Mouse (Mus musculus) olfactory bulb, adult 2 months (tissue): ENCODE data around the gene Eif4e1b.

Source experiments
- CTCF ChIP-seq: fragments of 200-500 bp; IDR thresholded peaks from 2 replicates; pipeline ENCODE4 v1.5.1; 2012; ENCODE audit warnings: low read depth, mild to moderate bottlenecking, low read length, moderate library complexity; ENCODE audit not compliant: insufficient read depth
- POLR2A ChIP-seq: fragments of 200-500 bp; IDR thresholded peaks from 2 replicates; pipeline ENCODE4 v1.6.1; 2012; ENCODE audit warnings: mild to moderate bottlenecking, low read depth, low read length, moderate library complexity; ENCODE audit not compliant: insufficient read depth

DNA sequence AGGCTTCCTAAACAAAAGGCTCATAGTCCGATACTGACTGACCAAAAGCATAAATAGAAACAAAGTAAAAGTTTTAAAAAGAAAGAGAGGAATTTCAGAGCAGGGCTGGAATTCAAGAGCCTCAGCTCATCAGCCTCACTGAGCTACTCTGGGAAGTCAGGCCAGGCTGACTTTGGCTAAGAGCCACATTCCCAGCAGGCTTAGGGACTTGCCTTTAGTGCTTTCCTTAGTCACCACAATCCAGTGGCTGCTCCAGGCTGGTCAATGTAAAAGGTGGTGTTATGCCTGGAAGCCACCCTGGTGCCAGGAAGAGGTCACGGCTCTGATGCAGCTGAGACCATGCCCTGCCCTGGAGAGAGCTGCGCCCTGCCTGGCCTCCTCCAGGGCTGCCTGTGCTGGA is 3.2 kb upstream of the Eif4e1b start:
- TF ChIP-seq CTCF (no peak), POLR2A (no peak)
